Mouse (Mus musculus) MEL (cell line): ENCODE data around the gene H2-T22. TPM values are rescaled to one million over a fixed set of nuclear protein-coding genes. Genes with fewer than 3 reads are reported as not detected.

ENCODE experiments used
- DNase-seq: peaks from one replicate; pipeline ENCODE4 v3.0.0; 2011; ENCODE audit warnings: low read depth, low spot score
- H3K27ac ChIP-seq: 2 replicates; pipeline ENCODE4 v1.5.1; 2012; ENCODE audit warnings: low read depth, mild to moderate bottlenecking, control low read depth, low read length, moderate library complexity; ENCODE audit not compliant: control insufficient read depth
- H3K27me3 ChIP-seq, 2 experiments: fragments of 150-350 bp in 1 of 2; sonication (generic) in 1 of 2; 2 replicates each; pipeline ENCODE4 v1.6.1; 2012; ENCODE audit warnings: low read length in 2 of 2, mild to moderate bottlenecking in 2 of 2, improper control_type of control experiment in 1 of 2, moderate library complexity in 1 of 2; ENCODE audit not compliant: insufficient read depth in 2 of 2, control insufficient read depth in 1 of 2
- H3K36me3 ChIP-seq, 2 experiments: 2 replicates each; pipeline ENCODE4 v1.6.1; 2012 to 2014; ENCODE audit warnings: low read length in 2 of 2, improper control_type of control experiment in 1 of 2, inconsistent platforms in 1 of 2, mild to moderate bottlenecking in 1 of 2; ENCODE audit not compliant: insufficient read depth in 2 of 2, control insufficient read depth in 1 of 2
- H3K4me1 ChIP-seq, 2 experiments: fragments of 150-350 bp in 1 of 2; sonication (generic) in 1 of 2; 2 replicates each; pipeline ENCODE4 v1.6.1; 2012; ENCODE audit warnings: low read length in 2 of 2, improper control_type of control experiment in 1 of 2, mild to moderate bottlenecking in 1 of 2; ENCODE audit not compliant: insufficient read depth in 2 of 2, control insufficient read depth in 1 of 2
- H3K4me3 ChIP-seq, 2 experiments: fragments of 150-350 bp in 1 of 2; sonication (generic) in 1 of 2; 2 replicates each; pipeline ENCODE4 v1.5.1; 2012; ENCODE audit warnings: low read depth in 2 of 2, low read length in 2 of 2, mild to moderate bottlenecking in 2 of 2, moderate library complexity in 2 of 2, control low read depth in 1 of 2, improper control_type of control experiment in 1 of 2; ENCODE audit not compliant: control insufficient read depth in 1 of 2, insufficient read depth in 1 of 2
- H3K79me2 ChIP-seq: 2 replicates; pipeline ENCODE4 v1.6.1; 2012; ENCODE audit warnings: mild to moderate bottlenecking, low read length, moderate library complexity; ENCODE audit not compliant: control insufficient read depth, poor library complexity, insufficient read depth
- H3K9ac ChIP-seq: 2 replicates; pipeline ENCODE4 v1.6.1; 2012; ENCODE audit warnings: low read depth, mild to moderate bottlenecking, control low read depth, low read length, moderate library complexity; ENCODE audit not compliant: control insufficient read depth, poor library complexity, severe bottlenecking
- H3K9me3 ChIP-seq: fragments of 150-350 bp; sonication (generic); replicated peaks from 2 replicates; pipeline ENCODE4 v1.6.1; 2012; ENCODE audit warnings: mild to moderate bottlenecking, low read length, improper control_type of control experiment, moderate library complexity; ENCODE audit not compliant: insufficient read depth
- BHLHE40 ChIP-seq: IDR thresholded peaks from 2 replicates; pipeline ENCODE4 v1.6.1; 2012; ENCODE audit warnings: low read depth, mild to moderate bottlenecking, inconsistent platforms, low read length, improper control_type of control experiment, borderline replicate concordance
- CTCF ChIP-seq, 3 experiments: IDR thresholded peaks in 2 of 3; conservative IDR thresholded peaks in 1 of 3; 2 replicates each; pipeline ENCODE4 v1.5.1; 2011 to 2012; ENCODE audit warnings: low read length in 3 of 3, low read depth in 2 of 3, mild to moderate bottlenecking in 2 of 3, improper control_type of control experiment in 1 of 3, inconsistent platforms in 1 of 3, mixed read lengths in 1 of 3, moderate library complexity in 1 of 3; ENCODE audit not compliant: control insufficient read depth in 1 of 3, insufficient read depth in 1 of 3, poor library complexity in 1 of 3, severe bottlenecking in 1 of 3
- E2F4 ChIP-seq: IDR thresholded peaks from 2 replicates; pipeline ENCODE4 v1.6.1; 2011; ENCODE audit warnings: low read depth, low read length, improper control_type of control experiment, borderline replicate concordance
- ELF1 ChIP-seq: IDR thresholded peaks from 2 replicates; pipeline ENCODE4 v1.6.1; 2014; ENCODE audit warnings: low read depth, mild to moderate bottlenecking, inconsistent platforms, low read length, improper control_type of control experiment, moderate library complexity
- EP300 ChIP-seq, 2 experiments: IDR thresholded peaks; 2 replicates each; pipeline ENCODE4 v1.6.1; 2011; ENCODE audit warnings: improper control_type of control experiment in 2 of 2, low read length in 2 of 2, low read depth in 1 of 2, mild to moderate bottlenecking in 1 of 2
- ETS1 ChIP-seq: IDR thresholded peaks from 2 replicates; pipeline ENCODE4 v1.6.1; 2012; ENCODE audit warnings: low read depth, mild to moderate bottlenecking, inconsistent platforms, low read length, improper control_type of control experiment, moderate library complexity
- HCFC1 ChIP-seq: IDR thresholded peaks from 2 replicates; pipeline ENCODE4 v1.6.1; 2012; ENCODE audit warnings: low read depth, mild to moderate bottlenecking, inconsistent platforms, low read length, improper control_type of control experiment, moderate library complexity
- JUND ChIP-seq: IDR thresholded peaks from 2 replicates; pipeline ENCODE4 v1.6.1; 2011; ENCODE audit warnings: low read depth, mild to moderate bottlenecking, improper control_type of control experiment, low read length
- MAX ChIP-seq: IDR thresholded peaks from 2 replicates; pipeline ENCODE4 v1.6.1; 2011; ENCODE audit warnings: low read length, improper control_type of control experiment
- MXI1 ChIP-seq: IDR thresholded peaks from 2 replicates; pipeline ENCODE4 v1.6.1; 2011; ENCODE audit warnings: mild to moderate bottlenecking, low read depth, low read length, improper control_type of control experiment
- MYB ChIP-seq: IDR thresholded peaks from 2 replicates; pipeline ENCODE4 v1.6.1; 2011; ENCODE audit warnings: mild to moderate bottlenecking, low read depth, low read length, improper control_type of control experiment
- MYC ChIP-seq: IDR thresholded peaks from 2 replicates; pipeline ENCODE4 v1.6.1; 2011; ENCODE audit warnings: low read depth, mild to moderate bottlenecking, low read length, improper control_type of control experiment, moderate library complexity
- NELFE ChIP-seq: IDR thresholded peaks from 2 replicates; pipeline ENCODE4 v1.6.1; 2011; ENCODE audit warnings: low read depth, low read length, improper control_type of control experiment
- NRF1 ChIP-seq: IDR thresholded peaks from 2 replicates; pipeline ENCODE4 v1.6.1; 2014; ENCODE audit warnings: low read depth, mild to moderate bottlenecking, inconsistent platforms, low read length, improper control_type of control experiment, moderate library complexity; ENCODE audit not compliant: poor library complexity, insufficient read depth, severe bottlenecking
- POLR2AphosphoS2 ChIP-seq: IDR thresholded peaks from 2 replicates; pipeline ENCODE4 v1.6.1; 2011; ENCODE audit warnings: low read length, improper control_type of control experiment
- POLR2AphosphoS5 ChIP-seq: IDR thresholded peaks from 2 replicates; pipeline ENCODE4 v1.6.1; 2012; ENCODE audit warnings: low read depth, borderline replicate concordance, mild to moderate bottlenecking, inconsistent platforms, low read length, moderate library complexity, mixed read lengths
- SIN3A ChIP-seq: IDR thresholded peaks from 2 replicates; pipeline ENCODE4 v1.6.1; 2012; ENCODE audit warnings: low read length, improper control_type of control experiment, inconsistent platforms
- SMC3 ChIP-seq: IDR thresholded peaks from 2 replicates; pipeline ENCODE4 v1.6.1; 2011; ENCODE audit warnings: low read depth, low read length, improper control_type of control experiment
- UBTF ChIP-seq: IDR thresholded peaks from 2 replicates; pipeline ENCODE4 v1.6.1; 2012; ENCODE audit warnings: low read depth, mild to moderate bottlenecking, inconsistent platforms, low read length, improper control_type of control experiment, moderate library complexity, borderline replicate concordance; ENCODE audit not compliant: insufficient read depth
- ZKSCAN1 ChIP-seq: IDR thresholded peaks from 2 replicates; pipeline ENCODE4 v1.6.1; 2012; ENCODE audit warnings: low read depth, mild to moderate bottlenecking, inconsistent platforms, low read length, improper control_type of control experiment, moderate library complexity
- ZMIZ1 ChIP-seq: IDR thresholded peaks from 2 replicates; pipeline ENCODE4 v1.6.1; 2012; ENCODE audit warnings: low read depth, mild to moderate bottlenecking, inconsistent platforms, low read length, improper control_type of control experiment, moderate library complexity
- ZNF384 ChIP-seq: IDR thresholded peaks from 2 replicates; pipeline ENCODE4 v1.6.1; 2012; ENCODE audit warnings: low read depth, mild to moderate bottlenecking, inconsistent platforms, low read length, improper control_type of control experiment
- polyA plus RNA-seq, 2 experiments: library from polyadenylated mRNA; stranded (reverse) in 1 of 2; unstranded in 1 of 2; fragments of >175 nt in 1 of 2; fragments of >200 nt in 1 of 2; gene quantifications; 2 replicates each; pipeline versions ENCODE4 v1.2.1 to v1.2.4; 2012; ENCODE audit warnings: low replicate concordance in 2 of 2, low read depth in 1 of 2; ENCODE audit not compliant: insufficient read length in 2 of 2, insufficient read depth in 1 of 2, missing spikeins in 1 of 2
- total RNA-seq: library from RNA; depleted of rRNA; stranded (reverse); fragments of 300-350 nt; gene quantifications from 2 replicates; pipeline ENCODE4 v1.2.3, GENCODE M21; 2012

H2-T22 gene
- total and polyA plus RNA-seq, 3 experiments, result 22.5 to 45.5 TPM; not detected in 1

- Histone ChIP-seq H3K9ac (no peak overlapping the region), H3K9me3 (no peaks in the 10 kb centered on the region), H3K4me1 (peaks cover 8 to 40% of the 10 kb centered on the region in 2 experiments), H3K36me3 (peaks cover 15 to 40% of the 10 kb centered on the region in 2 experiments), H3K27ac (peak overlapping the region; percentile 11; the same call in 1 of the 2 replicates), H3K27me3 (no peaks in the 10 kb centered on the region), H3K4me3 (no peak overlapping the region), H3K79me2 (peaks cover 62% of the 10 kb centered on the region)
- TF ChIP-seq MXI1 (0 out of 2 replicates have a peak, but pooled peaks have one; percentile 19), UBTF (no peak), ELF1 (no peak)
- DNase-seq, result peak; percentile 48
Observed at GRCm38 (mm10) chr17:36017046-36017445, 25.5 kb downstream of the H2-T22 start.

- no peak overlapping the region for H3K9ac ChIP-seq
- H3K9me3 ChIP-seq, result no peaks in the 10 kb centered on the region
- H3K36me3 ChIP-seq, result peaks cover 15 to 31% of the 10 kb centered on the region in 2 experiments
- peak; percentile 12 for DNase-seq
- H3K27ac ChIP-seq, result no peak overlapping the region
- peaks cover 3 to 30% of the 10 kb centered on the region in 2 experiments for H3K4me1 ChIP-seq
- H3K79me2 ChIP-seq, result peaks cover 53% of the 10 kb centered on the region
- no peak for TF ChIP-seq ETS1
- TF ChIP-seq POLR2AphosphoS5, result no peak
- TF ChIP-seq E2F4, result no peak
- TF ChIP-seq BHLHE40, result no peak
- no peak for TF ChIP-seq NRF1
- TF ChIP-seq POLR2AphosphoS2, result no peak; the same call in 1 of the 2 replicates
- no peak for TF ChIP-seq ZMIZ1
- TF ChIP-seq MAX, result no peak
- TF ChIP-seq JUND, result no peak
- TF ChIP-seq SIN3A, result no peak
- TF ChIP-seq ZKSCAN1, result no peak
- TF ChIP-seq CTCF (IDR thresholded peaks at IDR 0.05 in 2 of 3, conservative IDR thresholded peaks at IDR 0.05 in 1 of 3; ENCODE audit: control insufficient read depth in 1 of 3, insufficient read depth in 1 of 3, low read depth in 2 of 3, low read length in 3 of 3, poor library complexity in 1 of 3, severe bottlenecking in 1 of 3), result no peak
- TF ChIP-seq NELFE, result no peak
- TF ChIP-seq HCFC1, result no peak
- TF ChIP-seq SMC3, result no peak
- TF ChIP-seq EP300 (IDR thresholded peaks at IDR 0.05; ENCODE audit: low read depth in 1 of 2, low read length in 2 of 2), result no peak
- TF ChIP-seq ZNF384, result no peak
- TF ChIP-seq ELF1, result no peak
- TF ChIP-seq MYC, result no peak
- TF ChIP-seq MYB, result no peak
- no peaks in the 10 kb centered on the region for H3K27me3 ChIP-seq
- no peak overlapping the region for H3K4me3 ChIP-seq
Observed at GRCm38 (mm10) chr17:36014977-36015376, 27.6 kb downstream of the H2-T22 start.
